Mouse (Mus musculus) thymus, adult 18-20 months (tissue): ENCODE results near the gene Aadacl2.

Source experiments
- DNase-seq, 2 experiments: peaks; one replicate each; pipeline ENCODE4 v3.0.0; 2022; ENCODE audit warnings: mixed read lengths in 2 of 2

The Aadacl2 gene

DNA sequence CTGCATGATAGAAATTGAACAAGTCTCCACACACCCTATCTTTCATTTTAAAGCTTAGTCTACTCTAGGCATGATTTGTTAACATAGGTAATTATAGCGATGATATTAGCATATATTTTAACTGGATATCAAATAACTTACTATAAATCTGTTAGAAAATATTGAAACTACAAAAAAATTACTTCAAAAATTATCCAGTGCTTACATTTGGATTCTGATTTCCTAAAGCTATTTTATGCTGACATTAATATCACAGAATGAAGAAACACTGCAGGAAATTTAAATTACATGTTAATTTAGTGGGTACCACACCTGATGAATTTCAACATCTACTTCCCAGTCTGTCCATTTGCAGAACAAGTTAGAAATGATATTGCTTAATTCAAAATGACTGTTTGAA, at the start of gene Aadacl2:
Aadacl2 (plus strand) TSS at position 301 of the 400 bp plus-strand sequence.
- no peak for DNase-seq

DNA sequence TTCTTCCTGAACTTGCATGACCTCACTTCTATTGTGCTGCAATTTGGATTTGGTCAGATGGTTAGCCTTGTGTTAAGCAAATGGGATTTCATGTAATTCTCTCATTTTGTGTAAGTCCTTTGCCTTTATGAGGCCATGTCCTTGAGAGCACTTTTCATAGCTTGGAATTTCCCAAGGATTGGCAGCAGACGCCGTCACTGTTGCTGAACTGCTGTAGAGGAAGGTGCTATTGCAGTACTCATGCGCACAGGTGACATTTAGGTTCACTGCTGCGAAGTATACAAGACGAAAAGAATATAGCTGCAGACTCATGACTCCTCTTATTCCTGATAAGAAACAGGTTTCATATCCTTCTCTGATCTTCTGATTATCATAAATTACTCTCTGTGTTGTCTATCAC, 35.7 kb upstream of the Aadacl2 start:
- DNase-seq, result no peak

DNA sequence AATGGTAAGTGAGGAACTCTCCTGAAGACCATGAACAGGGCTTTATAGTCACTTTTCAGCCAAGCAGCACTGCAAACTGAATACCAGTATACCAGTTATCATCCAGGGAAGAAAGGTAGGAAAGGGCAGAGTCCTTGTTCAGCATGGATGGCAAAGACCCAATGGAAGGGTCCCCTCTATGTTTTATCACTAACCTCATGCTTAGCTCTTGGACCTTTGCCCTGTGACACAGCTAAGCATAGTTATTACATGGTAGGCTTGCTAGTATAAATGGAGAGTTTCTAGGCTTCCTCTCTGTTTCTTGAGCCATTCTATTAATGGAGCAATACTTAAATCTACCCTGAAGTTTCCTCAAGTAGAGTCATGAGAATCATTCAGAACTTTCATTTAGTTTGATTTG, 32.0 kb upstream of the Aadacl2 start:
- no peak for DNase-seq

DNA sequence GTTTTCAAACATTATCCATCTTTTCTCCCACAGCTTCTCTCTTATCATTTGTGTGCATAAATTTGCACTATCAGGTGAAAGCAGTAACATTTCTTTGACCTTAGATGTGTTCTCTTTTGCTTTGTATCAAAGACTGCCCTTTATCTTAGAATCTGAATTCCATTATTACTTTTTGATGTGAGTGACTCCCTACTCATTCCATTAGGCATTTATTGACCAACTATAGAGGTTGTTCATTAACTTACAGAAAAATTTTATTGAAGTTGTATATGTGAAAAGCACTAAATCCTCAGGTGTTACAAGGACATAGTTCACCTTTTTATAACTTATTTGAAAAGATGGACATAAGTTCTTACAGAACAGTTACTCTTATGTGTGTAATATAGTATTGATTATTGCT, 2.9 kb upstream of the Aadacl2 start:
- no peak for DNase-seq

DNA sequence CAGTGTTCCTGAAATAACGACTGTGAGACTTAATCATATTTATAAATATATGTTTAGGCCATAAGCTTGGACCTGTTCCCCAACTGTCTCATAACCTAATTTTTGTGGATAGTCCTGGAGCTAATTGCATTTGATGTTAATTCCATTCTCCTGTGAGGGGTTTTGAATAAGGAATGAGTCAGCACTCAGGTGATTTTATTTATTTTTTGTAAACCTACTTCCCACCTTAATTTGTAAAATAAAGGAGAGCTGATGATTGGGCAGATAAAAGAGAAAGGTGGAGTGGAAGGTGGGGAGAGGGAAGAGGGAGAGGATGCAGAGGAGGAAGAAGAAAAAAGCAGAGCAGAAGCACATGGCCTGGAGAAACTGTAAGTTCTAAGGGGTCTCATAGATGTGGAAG, 18.9 kb downstream of the Aadacl2 start, which contains the start of gene Aadac:
Aadac (plus strand) TSS at position 301 of the 400 bp plus-strand sequence.
- DNase-seq, result no peak

DNA sequence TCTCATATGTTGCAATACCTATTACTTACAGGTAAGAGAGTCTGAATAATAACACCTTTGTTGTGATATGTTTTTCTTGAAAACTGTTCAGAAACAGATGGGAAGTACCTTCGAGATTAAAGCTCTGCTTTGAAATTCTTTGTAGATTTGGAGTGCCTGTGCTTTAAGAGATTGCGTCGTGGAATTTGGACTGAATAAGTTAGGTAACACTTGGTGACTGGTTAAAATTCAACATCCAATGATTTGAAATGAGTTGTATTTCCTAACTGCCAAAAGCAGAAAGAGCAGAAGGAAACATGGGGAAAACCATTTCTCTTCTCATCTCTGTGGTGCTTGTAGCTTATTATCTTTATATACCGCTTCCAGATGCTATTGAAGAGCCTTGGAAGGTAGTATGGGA, 25.0 kb downstream of the Aadacl2 start:
- no peak for DNase-seq

DNA sequence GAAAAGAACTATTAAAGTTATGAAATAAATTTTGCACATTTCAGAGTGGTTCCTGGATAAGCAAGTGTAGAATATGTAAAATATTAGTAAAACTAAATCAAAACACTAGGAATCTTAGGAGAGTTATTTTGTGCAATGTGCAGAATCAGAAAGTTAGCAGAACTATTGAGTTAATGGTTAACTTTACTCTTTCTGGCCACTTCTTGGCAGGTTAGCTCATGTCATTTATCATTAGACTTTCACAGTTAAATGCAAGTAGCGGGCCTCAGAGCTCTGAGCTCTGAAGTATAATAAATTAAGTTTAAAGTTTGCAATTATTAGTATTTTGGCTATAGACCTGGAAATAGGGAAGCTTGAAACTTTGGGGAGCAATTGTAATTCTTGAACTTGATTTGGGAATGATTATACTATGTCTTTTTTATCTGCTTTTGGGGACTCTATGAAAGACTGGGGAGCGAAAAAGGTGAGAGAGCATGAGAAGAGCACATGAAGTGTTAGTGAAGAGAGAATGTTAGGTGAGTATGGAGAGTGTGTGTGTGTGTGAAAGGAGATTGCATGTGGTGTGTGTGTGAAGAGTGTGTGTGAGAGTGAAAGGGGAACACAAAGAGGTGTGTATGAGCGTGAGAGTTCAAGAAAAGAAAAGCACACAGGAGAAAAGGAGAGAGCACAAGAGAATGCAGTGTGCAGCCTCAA, 39.8 kb downstream of the Aadacl2 start:
- no peak for DNase-seq

DNA sequence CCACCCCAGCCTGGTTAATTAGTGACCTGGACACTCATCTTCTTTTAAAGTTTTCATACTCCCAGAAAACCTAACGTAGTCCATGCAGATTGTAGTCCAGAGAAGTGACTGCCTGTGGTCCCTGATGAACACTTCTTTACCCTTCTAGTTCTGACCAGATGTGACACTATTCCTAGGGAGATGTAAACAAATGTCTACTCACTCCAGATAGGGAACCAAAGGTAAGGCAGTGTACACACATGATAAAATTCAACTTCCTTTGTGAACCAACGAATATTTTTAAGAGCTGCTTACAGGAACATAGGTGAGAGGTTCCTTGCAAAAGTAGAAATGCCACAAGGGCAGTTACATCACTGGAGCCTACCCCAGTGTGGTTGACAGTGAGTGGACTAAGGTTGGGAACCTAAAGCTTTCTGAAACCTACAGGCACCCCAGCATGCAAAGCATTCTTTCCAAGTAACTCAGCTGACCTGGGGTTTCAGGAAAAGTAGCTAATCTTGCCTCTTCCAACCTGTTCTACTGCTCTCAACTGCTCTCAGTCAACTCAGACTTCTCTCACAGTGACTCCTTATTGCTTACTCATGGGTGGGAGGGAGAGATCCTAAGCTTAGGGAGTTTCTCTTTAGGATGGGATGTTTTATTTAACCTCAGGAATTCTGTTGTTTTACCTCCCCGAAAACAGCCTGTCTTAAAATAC, 46.8 kb downstream of the Aadacl2 start:
- DNase-seq, result no peak

DNA sequence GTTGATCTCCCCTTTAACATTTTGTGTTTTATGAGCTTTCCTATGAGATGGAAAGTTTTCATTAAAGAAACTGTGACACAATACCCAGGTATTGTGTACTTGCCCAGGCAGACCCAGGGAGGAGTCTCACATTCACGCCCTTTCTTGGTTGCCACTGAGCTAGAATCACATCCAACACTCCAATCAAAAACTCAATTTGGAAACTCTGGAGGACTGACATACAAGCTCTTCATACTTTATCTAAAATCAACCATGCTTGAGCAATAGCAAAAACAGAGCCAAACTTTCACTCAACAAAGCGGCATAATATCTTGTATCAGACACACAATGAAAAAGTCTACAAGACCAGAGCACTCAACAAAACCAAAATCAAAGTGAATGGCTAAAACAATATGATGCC, 47.4 kb downstream of the Aadacl2 start:
- no peak for DNase-seq

DNA sequence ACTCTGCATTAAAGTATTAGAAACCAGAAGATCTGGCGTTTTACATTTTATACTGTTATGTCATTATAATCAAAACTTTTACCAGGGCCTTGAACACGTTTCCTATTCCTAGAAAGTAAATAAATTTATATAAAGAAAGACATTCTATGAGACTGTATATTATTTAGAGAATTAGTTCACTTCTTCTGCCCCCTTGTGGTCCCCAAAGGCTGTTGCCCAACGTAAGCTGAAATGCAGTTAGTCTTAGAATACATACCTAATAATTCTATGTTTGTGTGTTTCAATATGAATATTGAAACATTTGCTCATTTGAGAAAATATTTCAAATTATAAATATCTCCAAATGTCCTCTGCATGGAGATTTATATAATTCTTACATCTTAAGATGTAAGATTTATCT, 49.9 kb downstream of the Aadacl2 start:
- no peak for DNase-seq

DNA sequence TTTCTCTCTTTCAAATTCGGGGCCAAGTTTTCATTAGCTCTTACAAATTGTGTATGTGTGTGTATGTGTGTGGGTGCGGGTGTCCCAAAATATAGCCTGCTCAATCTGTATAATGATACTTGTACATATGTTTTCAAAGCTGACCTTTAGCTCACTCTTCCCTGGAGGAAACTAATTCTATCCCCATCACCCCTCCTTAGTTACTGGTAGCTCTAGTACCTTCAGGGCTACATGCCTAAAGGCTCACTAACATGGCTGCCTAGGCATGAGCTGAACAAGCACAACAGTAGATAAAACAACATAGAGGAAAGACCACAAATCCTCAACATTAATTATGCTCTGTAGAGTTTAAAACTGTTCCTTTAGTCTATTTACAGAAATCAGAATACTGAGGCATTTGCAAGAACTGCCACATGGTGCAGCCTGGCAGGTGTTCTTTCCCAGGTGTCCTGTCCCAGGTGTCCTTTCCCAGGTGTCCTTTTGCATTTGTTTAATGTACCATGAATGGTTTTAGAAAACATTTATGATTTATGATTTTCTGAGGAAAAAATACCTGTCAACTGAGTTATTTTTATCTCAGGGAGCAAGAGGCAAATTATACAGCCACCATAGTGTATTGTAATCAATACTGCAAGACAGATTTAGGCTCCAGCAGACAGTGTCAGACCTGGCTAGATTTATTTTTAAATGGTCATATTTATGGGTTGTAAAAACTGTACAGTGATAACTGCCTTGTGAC, 50.7 kb downstream of the Aadacl2 start:
- DNase-seq, result no peak

DNA sequence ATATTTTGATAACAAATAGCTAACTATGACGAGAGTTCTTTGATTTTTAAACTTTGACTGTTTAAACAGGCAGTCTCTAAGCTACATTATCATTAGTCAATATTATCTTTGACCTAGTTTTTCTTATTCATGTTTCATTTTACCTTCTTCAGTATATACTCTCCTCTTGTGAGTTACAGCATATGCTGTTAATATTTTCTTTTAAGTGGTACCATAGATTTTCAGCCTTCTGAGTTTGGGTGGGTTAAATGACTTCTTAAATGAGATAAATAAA, 51.2 kb downstream of the Aadacl2 start:
- DNase-seq, result no peak
